Mouse (Mus musculus) gastrocnemius, postnatal 14 days (tissue): ENCODE measurements at regions not wholly inside any gene's neighbourhood (a gene's known extent, or its start where the extent isn't known, plus 50 kb on each side); places are given as distances from the start of the nearest gene placed in this dataset.

Source experiments
- DNase-seq: peaks from one replicate; pipeline ENCODE4 v3.0.0; 2021; ENCODE audit warnings: mixed read lengths
- intact Hi-C: fragments of 180-260 bp; cut with DNase I; formaldehyde crosslinking; loops from one replicate; pipeline ENCODE4 v1.15.1; 2025; ENCODE audit warnings: low total_unique reads

GRCm38 (mm10) chr9:111846366-111846765 lies 156.2 kb upstream of the Stac start:
- intact Hi-C loops: no loop called here
- no peak for DNase-seq

- intact Hi-C loops: no loop called here
Measured at GRCm38 (mm10) chr9:111841151-111841550, 151.0 kb upstream of the Stac start.

GRCm38 (mm10) chr9:111838069-111838820 lies 148.1 kb upstream of the Stac start:
- DNase-seq: no peak
- intact Hi-C loops: no loop called here

More at GRCm38 (mm10) chr9:111841151-111841550, 151.0 kb upstream of the Stac start:
- no peak for DNase-seq

- DNase-seq: peak; percentile 6
- intact Hi-C loops: no loop called here
Measured at GRCm38 (mm10) chr9:111822094-111822493, 131.9 kb upstream of the Stac start.

- intact Hi-C loops: no loop called here
- DNase-seq: no peak
Measured at GRCm38 (mm10) chr9:111817461-111817860, 127.3 kb upstream of the Stac start.

- intact Hi-C loops: no loop called here
- no peak for DNase-seq
Measured at GRCm38 (mm10) chr9:111804931-111805330, 114.8 kb upstream of the Stac start.

- no peak for DNase-seq
- intact Hi-C loops: no loop called here
Measured at GRCm38 (mm10) chr9:111801381-111801780, 111.2 kb upstream of the Stac start.

- DNase-seq: no peak
- intact Hi-C loops: no loop called here
Measured at GRCm38 (mm10) chr9:111800869-111801268, 110.7 kb upstream of the Stac start.

GRCm38 (mm10) chr9:111778981-111779380 lies 88.8 kb upstream of the Stac start:
- intact Hi-C loops: no loop called here
- DNase-seq: no peak

GRCm38 (mm10) chr9:111777433-111778135 lies 87.4 kb upstream of the Stac start:
- no peak for DNase-seq
- intact Hi-C loops: no loop called here

GRCm38 (mm10) chr9:111774229-111774628 lies 84.1 kb upstream of the Stac start:
- no peak for DNase-seq
- intact Hi-C loops: no loop called here

- intact Hi-C loops: no loop called here
- DNase-seq: no peak
Measured at GRCm38 (mm10) chr9:111762653-111763468, 72.7 kb upstream of the Stac start.

GRCm38 (mm10) chr9:111755235-111755634 lies 65.1 kb upstream of the Stac start:
- intact Hi-C loops: no loop called here
- DNase-seq: no peak

GRCm38 (mm10) chr9:111746151-111746550 lies 56.0 kb upstream of the Stac start:
- no peak for DNase-seq
- intact Hi-C loops: no loop called here

GRCm38 (mm10) chr9:111745206-111745605 lies 55.1 kb upstream of the Stac start:
- intact Hi-C loops: no loop called here
- no peak for DNase-seq
